Mouse (Mus musculus) retina, postnatal 7 days (tissue): Measurements from ENCODE around the gene Serpinb9d.
"Not testable (repeated sequence)": the region's sequence is repeated elsewhere in the genome, so short reads cannot be mapped to it uniquely, and the experiment has no call there.

Source experiments
- DNase-seq: peaks from one replicate; pipeline ENCODE4 v3.0.0-alpha.2; 2012; ENCODE audit warnings: low read depth, low spot score

Gene Serpinb9d

GRCm38 (mm10) chr13:33192659-33193058 lies at the start of gene Serpinb9d:
Gene Serpinb9d (plus strand): TSS chr13:33192959.
- no peak for DNase-seq

DNA sequence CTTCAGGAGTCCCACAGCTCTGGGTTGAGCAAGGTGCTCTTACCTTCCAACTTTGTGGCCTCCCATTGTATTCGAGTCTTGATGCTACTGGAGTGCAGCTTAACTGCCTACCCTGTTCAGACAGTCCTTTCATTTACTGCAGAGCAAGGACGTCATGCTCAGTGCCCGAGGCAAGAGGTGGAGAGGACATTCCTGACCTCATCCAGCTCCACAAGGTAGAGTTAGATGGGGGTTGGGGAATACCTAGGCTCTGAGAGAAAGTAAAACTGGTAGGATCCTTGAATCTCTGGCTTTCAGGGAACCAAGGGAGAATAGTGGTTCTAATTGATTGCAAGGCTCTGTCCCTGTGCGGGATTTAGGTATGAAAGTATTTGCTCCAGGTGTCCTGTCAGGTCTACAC lies 33.1 kb upstream of the Serpinb9d start, which contains the start of gene Serpinb9c:
Serpinb9c (minus strand) TSS at position 101 of the 400 bp plus-strand sequence.
- no peak for DNase-seq

DNA sequence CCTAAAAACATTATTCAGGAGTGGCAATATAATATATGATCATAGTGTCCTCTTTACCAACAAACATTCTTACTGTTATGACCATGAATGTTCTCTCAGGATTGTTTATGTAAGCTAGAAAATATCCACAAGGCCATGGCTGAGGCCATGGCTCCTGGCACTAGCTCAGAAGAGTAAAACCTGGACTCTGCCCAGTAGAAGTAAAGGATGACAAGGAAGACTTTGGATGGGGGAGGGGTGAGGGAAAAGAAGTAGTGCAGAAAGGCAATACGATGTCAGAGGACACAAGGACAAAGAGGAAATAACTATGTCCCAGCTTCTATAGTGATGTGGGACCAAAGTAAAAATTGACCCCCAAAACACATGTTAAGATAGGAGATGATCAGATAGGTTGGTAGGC lies 2.3 kb upstream of the Serpinb9d start:
- DNase-seq = not testable (repeated sequence)

DNA sequence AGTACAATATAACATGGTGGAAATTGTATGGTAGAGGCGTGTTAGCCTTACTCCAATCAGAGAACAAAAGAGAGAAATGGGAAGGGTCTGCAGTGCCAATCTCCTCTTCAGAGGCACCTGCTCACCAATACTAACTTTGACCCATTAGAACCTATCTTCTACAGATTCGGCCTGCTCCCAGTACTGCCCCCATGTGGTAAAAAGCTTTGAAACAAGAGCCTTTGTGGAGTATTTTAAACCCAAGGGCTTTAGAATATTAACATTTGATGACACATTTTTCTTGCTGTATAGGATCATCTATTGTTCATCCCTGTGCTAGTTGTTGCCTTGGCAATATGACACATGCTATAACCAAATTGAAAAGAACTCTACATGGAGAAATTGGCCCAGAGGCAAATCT lies 7.0 kb downstream of the Serpinb9d start:
- no peak for DNase-seq

DNA sequence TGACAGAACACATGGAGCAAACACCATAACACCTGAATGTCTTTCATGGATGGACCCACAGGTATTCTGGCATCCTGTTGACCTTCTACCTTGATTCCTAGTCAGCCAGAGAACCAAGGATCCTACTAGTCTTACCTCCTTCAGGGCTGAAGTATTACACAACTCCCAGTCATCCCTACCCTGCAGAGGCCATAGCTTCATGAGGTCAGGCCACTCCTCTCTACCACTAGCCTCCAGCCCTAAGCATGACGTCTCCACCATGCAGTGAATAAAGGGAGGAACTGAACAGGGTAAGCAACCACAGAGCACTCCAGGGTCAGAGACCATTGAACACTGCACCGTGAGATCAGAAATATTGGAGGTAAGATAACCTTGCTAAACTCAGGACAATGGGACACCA lies 56.6 kb downstream of the Serpinb9d start, which contains the start of gene Serpinb9e:
Serpinb9e (plus strand) TSS at position 301 of the 400 bp plus-strand sequence.
- not testable (repeated sequence) for DNase-seq
